Mouse (Mus musculus) regulatory T cell (primary cell): ENCODE measurements around the gene Garnl3.
"Not testable (repeated sequence)": the region's sequence is repeated elsewhere in the genome, so short reads cannot be mapped to it uniquely, and the experiment has no call there.

Source experiments
- in situ Hi-C: fragments of 300-600 bp; cut with MboI, MseI; formaldehyde crosslinking; loops from one replicate; pipeline ENCODE4 v1.15.1; 2025; ENCODE audit warnings: high pct_unique_total_duplicates

Garnl3 gene

DNA sequence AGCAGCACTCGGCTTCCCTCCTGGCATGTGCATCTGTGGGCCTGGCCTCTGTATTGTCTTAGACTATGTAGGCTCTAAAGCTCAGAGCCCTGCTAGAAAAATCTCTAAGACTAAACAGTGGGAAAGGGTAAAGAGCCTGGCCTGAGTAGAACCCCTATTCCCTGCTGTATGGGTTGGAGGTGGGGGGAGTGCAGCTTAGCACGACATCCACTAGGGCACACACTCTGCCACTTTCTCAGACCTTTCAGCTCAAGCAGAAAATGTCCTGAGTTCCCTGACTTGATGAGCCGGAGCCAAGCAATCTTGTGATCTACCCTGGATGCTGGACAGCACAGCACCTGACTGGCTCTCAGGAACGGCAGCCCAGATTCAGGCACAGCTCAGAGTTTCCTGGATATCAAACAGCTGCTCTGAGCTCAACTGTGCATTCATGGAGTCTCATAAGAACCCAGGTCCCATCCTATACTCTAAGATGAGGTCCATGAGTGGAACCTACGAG lies 24.9 kb upstream of the Garnl3 start:
- in situ Hi-C loops, result loop anchor here (5.0 kb wide), 1 partner anchor 196 kb away; no protein-coding TSS in a partner anchor

GRCm38 (mm10) chr2:33154751-33155372 lies 23.4 kb upstream of the Garnl3 start:
- in situ Hi-C loops, result loop anchor here (5.0 kb wide), 1 partner anchor 197 kb away; no protein-coding TSS in a partner anchor

DNA sequence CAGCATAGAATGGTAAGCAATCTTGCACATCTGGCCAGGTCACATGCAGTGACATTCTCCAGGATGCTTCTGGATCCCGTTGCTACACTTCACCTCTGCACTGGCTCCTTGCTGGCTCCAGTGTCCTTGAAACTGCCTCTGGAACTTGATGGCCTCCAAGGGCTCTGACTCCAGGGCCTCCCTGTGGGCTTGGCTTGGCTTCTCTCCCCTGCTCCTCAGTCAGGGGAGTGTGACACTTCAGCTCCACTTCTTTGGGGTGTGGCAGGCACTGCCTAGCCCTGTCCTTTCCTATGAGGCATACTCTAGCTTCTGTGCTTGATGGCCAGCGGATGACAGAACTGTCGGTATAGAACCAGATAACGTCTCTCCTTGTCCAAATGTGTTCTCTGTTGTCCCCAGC lies 15.5 kb upstream of the Garnl3 start:
- in situ Hi-C loops, result no loop called here

DNA sequence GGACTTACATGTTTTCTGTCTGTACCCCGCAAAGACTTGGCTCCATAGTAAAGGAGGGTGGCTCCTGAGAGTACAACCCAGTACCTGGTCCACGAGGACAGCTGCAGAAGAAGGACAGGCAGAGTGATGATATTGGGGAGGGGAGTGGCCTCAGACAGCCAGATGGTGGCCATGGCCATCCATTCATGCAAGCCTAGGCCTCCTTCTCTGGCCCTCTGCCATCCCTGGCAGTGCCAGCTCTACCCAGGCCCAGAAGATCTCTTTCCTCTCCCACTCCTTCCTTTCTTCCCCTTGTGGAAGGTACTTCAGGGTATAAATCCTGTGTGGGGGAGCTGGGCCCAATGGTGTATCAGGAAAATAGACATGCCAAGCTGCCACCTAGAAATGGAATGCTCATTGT lies 11.8 kb upstream of the Garnl3 start:
- in situ Hi-C loops, result no loop called here

GRCm38 (mm10) chr2:33138491-33138890 lies 7.0 kb upstream of the Garnl3 start:
- in situ Hi-C loops, result no loop called here

DNA sequence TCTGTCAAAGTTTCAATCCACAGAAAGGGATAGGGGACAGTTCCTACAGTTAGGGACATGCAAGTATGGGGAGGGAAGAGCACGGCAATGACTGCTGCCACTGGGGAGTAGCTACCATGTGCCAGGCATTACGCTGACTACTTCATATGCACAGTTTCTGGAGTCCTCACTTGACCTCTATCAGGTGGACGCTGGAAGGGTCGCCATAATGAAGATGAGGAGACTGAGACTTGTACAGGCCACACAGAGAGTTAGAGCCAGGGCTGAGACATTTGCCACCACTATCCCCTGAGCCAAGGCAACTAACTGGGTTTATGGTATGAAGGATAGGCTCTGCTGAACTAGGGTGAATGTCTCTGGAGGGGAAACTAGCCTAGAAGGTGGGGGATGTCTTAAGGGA lies 6.3 kb upstream of the Garnl3 start:
- in situ Hi-C loops, result no loop called here

GRCm38 (mm10) chr2:33137244-33137643 lies 5.8 kb upstream of the Garnl3 start:
- in situ Hi-C loops, result no loop called here

DNA sequence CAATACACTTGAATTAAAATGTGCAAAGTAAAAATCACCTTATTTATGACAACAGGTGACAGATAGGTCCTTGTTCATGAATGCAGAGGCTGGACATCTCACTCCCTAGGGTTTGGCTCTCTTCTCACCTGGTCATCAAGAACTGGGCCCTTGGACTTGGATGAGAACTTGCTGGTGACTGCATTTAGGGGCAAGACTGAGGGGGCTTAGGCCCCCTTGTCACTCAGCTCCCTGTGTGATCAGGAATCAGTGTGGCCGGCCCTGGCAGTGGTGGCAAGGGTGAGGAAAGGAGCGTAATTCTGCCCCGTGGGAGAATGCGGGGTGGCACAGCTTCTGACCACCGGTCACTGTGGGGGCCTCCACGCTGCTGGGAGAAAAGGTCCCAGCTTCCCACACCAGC lies 4.9 kb upstream of the Garnl3 start:
- in situ Hi-C loops, result no loop called here

GRCm38 (mm10) chr2:33134766-33135490 lies 3.5 kb upstream of the Garnl3 start:
- in situ Hi-C loops, result no loop called here

GRCm38 (mm10) chr2:33132306-33132705 lies 852 bp upstream of the Garnl3 start:
- in situ Hi-C loops, result no loop called here

- in situ Hi-C loops, result no loop called here
These were observed 649 bp downstream of the Garnl3 start for GRCm38 (mm10) chr2:33130526-33131483.

GRCm38 (mm10) chr2:33130141-33130525 lies 1.3 kb downstream of the Garnl3 start:
- in situ Hi-C loops, result no loop called here

- in situ Hi-C loops, result no loop called here
These were observed 1.8 kb downstream of the Garnl3 start for GRCm38 (mm10) chr2:33129696-33130095.

DNA sequence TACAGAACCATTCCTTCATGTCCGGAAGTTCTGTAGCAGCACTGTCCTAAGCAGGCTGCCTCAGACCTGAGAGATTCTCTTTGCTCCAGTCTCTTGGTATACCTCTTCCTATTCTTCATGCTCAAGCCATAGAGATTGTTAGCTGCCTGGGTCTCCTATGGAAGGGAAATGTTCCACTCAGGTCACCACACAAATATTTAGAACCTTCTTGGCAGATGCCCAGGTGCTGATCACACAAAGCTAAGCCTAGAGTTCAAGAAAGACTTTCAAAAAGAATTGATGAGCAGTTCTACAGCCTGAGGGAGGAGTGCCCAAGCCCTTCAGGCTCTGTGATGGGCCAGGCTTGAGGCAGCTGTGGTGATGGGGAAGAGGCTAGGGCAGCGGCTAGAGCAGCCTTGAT lies 2.4 kb downstream of the Garnl3 start:
- in situ Hi-C loops, result no loop called here

- in situ Hi-C loops, result no loop called here
These were observed 4.2 kb downstream of the Garnl3 start for GRCm38 (mm10) chr2:33127271-33127670.

DNA sequence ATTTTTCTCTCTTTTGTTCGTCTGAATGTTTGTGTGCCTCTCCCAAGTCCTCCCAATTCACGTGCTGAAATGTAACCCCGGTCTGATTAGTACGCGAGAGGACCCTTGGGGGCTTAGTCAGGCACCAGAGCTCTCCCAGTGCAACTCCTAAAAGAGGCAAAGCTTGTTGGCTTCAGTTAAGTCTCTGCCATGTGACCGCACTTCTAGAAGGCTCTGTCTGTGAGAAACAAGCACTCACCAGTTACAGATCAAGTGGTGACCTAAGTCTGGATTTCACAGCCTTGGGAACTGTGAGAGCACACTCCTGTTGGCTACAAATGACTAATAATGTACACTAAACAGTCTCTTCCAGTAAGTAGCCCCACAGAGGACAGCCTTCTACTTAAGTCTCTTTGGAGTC lies 8.6 kb downstream of the Garnl3 start:
- in situ Hi-C loops, result no loop called here

GRCm38 (mm10) chr2:33100536-33100935 lies 30.9 kb downstream of the Garnl3 start:
- in situ Hi-C loops, result no loop called here

GRCm38 (mm10) chr2:33097326-33097725 lies 34.1 kb downstream of the Garnl3 start:
- in situ Hi-C loops, result not testable (repeated sequence)

- in situ Hi-C loops, result no loop called here
These were observed 36.2 kb downstream of the Garnl3 start for GRCm38 (mm10) chr2:33095221-33095671.

GRCm38 (mm10) chr2:33090620-33091520 lies 40.6 kb downstream of the Garnl3 start:
- in situ Hi-C loops, result no loop called here

GRCm38 (mm10) chr2:33090033-33090400 lies 41.4 kb downstream of the Garnl3 start:
- in situ Hi-C loops, result not testable (repeated sequence)
